Mouse (Mus musculus) heart, adult 2 months (tissue): ENCODE measurements around the gene Kctd19.

ENCODE experiments used
- EP300 ChIP-seq: fragments of 200-500 bp; IDR thresholded peaks from 2 replicates; pipeline ENCODE4 v1.6.1; 2011; ENCODE audit warnings: low read depth, low read length, control low read depth; ENCODE audit not compliant: insufficient read depth
- POLR2A ChIP-seq: fragments of 200-500 bp; IDR thresholded peaks from 2 replicates; pipeline ENCODE4 v1.6.1; 2011; ENCODE audit warnings: mild to moderate bottlenecking, low read depth, low read length, control low read depth; ENCODE audit not compliant: insufficient read depth

DNA sequence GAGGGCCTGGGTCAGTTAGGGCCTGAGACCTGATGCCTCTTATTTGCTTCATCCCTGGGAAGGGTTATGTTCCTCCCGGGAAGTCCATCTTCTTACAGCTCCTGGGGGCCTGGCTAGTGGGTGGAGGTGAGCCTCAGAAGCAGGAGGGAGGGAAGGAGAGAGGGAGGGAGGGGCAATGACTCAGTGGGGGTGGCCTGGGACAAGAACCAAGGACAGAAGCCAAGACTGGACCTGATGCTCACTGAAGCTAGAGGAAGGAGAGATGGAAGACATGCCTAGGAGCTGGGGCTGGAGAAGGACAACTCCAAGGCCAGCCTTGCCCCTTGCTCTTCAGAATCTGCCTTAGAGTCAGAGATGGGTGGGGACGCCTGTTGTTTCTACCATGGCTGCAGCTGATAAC is 40.3 kb downstream of the Kctd19 start, which contains the start of gene Plekhg4:
- TF ChIP-seq EP300: no peak
- TF ChIP-seq POLR2A: no peak
